Mouse (Mus musculus) gastrocnemius, adult 2 months (tissue): Measurements from ENCODE around the gene Asgr1. TPM values are rescaled to one million over a fixed set of nuclear protein-coding genes. Genes with fewer than 3 reads are reported as not detected.
"Not testable (repeated sequence)": the region's sequence is repeated elsewhere in the genome, so short reads cannot be mapped to it uniquely, and the experiment has no call there.

ENCODE experiments used
- DNase-seq: peaks from one replicate; pipeline ENCODE4 v3.0.0; 2022
- H3K27ac ChIP-seq: fragments of 200-600 bp; 2 replicates; pipeline ENCODE4 v1.8.1; 2022; ENCODE audit warnings: mild to moderate bottlenecking
- H3K4me3 ChIP-seq: fragments of 200-600 bp; 2 replicates; pipeline ENCODE4 v1.8.1; 2022; ENCODE audit warnings: mild to moderate bottlenecking, moderate library complexity
- CTCF ChIP-seq: fragments of 200-600 bp; IDR thresholded peaks from 2 replicates; pipeline ENCODE4 v1.8.1; 2022; ENCODE audit warnings: antibody characterized with exemption, mild to moderate bottlenecking, moderate library complexity
- intact Hi-C: fragments of 180-260 bp; cut with DNase I; formaldehyde crosslinking; loops from one replicate; pipeline ENCODE4 v1.15.1; 2025
- total RNA-seq, 2 experiments: library from RNA; stranded (reverse); gene quantifications; 2 replicates each; pipeline ENCODE4 v1.2.3; 2021

The Asgr1 gene
- total RNA-seq, 2 experiments from 2014 or later, result not detected

DNA sequence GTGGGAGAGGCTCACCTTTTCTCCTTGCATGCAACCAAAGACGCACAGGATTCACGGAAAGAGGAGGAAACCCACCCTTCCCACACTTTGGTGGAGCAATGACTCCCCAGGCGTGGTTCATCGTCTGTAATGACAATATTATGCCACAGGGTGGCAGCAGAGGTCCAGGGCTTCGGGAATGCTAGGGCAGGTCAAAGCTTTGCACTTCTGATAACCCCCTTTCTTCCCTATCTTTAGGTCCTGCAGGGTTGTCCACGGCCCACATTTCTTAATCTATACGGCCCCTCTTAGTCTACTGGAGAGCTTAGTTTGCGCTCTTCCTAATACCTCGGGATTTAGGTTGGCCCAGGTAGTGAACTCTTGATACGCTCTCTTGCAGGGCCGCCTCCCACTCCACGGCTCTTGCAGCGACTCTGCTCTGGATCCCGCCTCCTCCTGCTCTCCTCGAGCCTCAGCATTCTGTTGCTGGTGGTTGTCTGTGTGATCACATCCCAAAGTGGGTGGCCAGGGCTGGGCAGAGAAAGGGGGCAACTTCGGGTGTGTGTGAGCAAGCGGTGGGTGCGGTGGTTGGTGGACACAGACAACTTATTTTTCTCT, 1.8 kb downstream of the Asgr1 start:
- Histone ChIP-seq H3K4me3 (0 out of 2 replicates have a peak overlapping the region, but pooled peaks have one; percentile 32), H3K27ac (no peak overlapping the region)
- peak; percentile 91 for TF ChIP-seq CTCF
- intact Hi-C loops, result loop anchor here (2.0 kb wide), 1 partner anchor 157 kb away; the partner anchor contains the start of gene Slc16a11
- peak; percentile 73 for DNase-seq

DNA sequence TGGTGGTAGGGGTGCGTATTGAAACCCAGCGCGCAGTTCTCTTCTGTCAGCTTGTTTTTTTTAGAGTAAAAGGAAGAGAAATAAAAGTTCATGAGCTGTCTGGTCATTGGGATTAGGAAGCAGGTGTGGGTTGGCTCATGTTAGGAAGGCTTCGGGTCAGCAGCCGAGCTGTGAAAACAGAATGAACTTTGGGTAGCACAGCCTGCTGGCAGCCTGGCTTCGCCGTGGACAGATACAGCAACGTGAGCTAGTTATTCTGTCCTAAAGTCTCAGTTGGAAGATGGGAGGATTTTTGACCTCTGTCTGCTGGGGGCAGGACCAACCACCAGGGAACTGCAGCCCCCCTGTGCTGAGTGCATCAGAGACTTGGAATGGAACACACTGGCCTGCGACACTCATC, 3.9 kb downstream of the Asgr1 start:
- no peak for DNase-seq
- Histone ChIP-seq H3K4me3 (no peak overlapping the region), H3K27ac (no peak overlapping the region)
- intact Hi-C loops, result no loop called here
- TF ChIP-seq CTCF, result no peak

DNA sequence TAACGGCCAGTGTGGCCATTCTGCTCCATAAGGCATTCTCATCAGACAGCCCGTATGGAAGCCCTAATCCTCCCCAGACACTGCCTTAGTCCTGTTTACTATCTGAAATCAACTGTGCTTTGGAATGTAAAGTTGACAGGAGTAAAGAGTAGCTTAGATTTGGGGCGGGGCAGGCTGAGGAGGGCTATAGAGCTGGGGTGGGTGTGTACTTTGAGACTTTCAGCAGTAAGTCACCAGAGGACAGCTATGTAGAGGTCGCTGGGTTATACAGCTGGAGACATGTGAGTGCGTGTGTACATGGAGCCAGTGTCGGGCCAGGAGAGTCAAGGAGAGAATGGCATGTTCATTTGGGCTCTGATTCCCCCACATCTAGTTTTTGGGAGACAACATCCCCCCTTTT, 6.0 kb downstream of the Asgr1 start:
- TF ChIP-seq CTCF, result no peak
- no peak for DNase-seq
- H3K4me3 ChIP-seq, result no peak overlapping the region
- intact Hi-C loops, result no loop called here
- H3K27ac ChIP-seq, result no peak overlapping the region

DNA sequence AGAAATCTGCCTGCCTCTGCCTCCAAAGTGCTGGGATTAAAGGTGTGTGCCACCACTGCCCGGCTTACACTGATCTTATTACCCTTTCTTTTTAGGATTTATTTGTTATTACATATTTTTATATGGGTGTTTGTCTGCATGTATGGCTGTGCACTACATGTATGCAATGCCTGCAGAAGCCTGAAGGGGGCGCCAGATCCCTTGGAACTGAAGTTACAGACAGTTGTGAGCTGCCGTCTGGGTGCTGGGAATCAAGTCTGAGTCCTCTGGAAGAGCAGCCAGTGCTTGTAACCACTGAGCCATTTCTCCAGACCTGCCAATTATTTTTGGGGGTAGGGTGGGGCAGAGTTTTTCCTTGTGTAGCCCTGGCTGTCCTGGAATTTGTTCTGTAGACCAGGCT, 9.2 kb downstream of the Asgr1 start:
- Histone ChIP-seq H3K27ac (no peak overlapping the region), H3K4me3 (no peak overlapping the region)
- DNase-seq, result no peak
- TF ChIP-seq CTCF, result no peak
- intact Hi-C loops, result no loop called here

DNA sequence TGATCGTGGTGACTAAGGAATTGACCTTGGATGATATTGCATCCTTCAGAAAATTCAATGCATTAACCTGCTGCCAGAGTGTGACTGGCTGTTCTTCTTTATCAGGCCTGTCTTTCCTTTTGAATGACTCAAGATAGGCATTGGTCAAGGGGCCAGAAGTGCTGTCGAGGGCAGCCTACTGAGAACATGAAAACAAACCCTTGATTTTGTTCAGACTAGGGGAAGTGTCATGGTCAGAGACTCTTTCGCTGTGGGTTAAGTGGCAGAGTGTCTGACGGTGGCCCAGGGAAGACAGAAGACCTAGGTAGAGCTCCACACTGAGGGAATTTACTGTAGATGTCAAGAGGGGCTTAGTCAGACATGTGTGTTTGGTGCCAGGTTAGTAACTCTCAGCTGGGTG, 12.8 kb downstream of the Asgr1 start:
- no peak for TF ChIP-seq CTCF
- no peak for DNase-seq
- Histone ChIP-seq H3K4me3 (no peak overlapping the region), H3K27ac (no peak overlapping the region)
- intact Hi-C loops, result no loop called here

DNA sequence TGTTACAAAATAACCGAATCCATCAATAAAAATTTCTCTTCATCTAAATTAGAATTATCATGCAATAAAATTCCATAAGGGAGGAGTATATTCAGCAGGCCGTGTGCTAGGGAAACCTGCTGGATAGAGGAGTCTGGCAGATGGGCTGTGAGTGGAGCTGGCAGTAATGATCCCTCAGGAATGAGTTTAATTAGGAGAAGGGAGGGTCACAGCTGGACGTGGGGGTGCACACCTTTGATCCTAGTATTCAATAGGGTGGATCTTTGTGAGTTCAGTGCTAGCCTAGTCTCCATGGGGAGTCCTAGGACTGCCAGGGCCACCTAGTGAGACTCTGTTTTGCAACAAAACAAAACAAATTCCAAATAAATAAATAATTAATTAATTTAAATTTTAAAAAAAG, 14.4 kb downstream of the Asgr1 start:
- DNase-seq, result no peak
- intact Hi-C loops, result no loop called here
- H3K4me3 ChIP-seq, result no peak overlapping the region
- H3K27ac ChIP-seq, result no peak overlapping the region
- no peak for TF ChIP-seq CTCF

DNA sequence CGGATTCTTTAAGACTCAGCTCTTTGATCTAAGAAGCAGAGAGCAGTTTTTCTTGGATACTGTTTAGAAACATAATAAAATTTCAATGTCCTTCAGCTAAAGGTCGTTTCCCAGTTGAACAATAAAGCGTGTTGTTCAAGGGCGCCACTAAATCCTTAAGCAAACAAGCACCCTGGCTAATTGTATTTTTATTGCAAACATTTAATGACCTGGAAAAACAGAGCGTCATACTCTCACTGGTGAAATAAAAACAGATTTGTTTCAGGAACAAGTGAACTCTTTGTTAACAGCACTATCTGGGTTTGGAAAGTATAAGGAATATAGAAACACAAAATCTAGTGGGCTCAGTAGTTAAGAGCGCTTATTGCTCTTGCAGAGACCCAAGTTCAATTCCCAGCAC, 16.2 kb downstream of the Asgr1 start:
- intact Hi-C loops, result no loop called here
- DNase-seq, result no peak
- H3K4me3 ChIP-seq, result no peak overlapping the region
- no peak for TF ChIP-seq CTCF
- no peak overlapping the region for H3K27ac ChIP-seq

DNA sequence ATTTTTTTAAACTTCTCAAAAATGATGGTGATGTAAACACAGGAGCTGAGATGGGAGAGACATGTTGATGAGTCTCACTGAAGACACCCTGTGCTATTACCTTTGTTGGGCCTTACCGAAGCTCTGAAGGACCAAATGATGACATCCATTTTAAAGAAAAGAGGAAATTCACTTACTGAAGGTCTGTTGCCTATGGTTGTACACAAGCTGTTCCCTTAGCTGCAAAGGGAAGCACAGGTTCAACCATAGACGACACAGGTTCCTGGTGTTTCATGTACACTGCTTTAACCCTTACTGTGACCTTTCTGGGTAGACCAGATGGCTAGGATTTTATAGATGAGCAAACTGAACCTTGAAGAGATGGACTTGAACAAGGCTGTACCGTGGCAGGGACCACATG, 16.7 kb downstream of the Asgr1 start:
- H3K4me3 ChIP-seq, DNase-seq, intact Hi-C loops, H3K27ac ChIP-seq: not testable (repeated sequence)

DNA sequence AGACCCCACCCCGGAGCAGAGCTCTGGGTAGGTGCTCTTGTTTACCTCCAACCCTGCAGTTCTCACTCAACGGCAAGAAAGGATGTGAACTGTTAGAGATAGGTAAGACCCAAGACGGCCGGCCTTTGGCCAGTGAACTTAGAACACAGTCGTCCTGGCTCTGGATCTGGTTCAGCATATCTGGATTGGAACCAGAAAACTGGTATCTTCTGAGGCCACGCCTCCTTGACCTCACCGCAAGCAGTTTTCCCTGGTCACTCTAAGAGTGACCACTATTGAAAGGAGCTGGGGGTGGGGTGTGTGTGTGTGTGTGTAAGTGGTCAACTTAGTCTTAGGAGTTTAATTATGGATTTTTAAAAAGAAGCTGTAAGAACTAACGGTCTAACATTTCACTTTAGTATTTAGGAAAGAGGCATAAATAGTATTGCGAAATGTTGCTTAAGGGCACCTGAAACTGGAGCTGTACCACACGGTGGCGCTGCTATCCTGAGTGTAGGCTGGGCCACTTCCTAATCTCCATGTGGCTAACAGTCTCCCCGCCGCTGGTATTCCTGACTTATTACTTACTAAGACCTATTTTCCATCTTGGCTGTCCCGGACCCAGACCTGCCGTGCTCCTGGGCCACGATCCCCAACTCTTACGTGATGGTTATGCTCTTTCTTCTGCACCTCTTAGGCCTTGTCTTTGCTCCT, 20.6 kb downstream of the Asgr1 start:
- H3K4me3 ChIP-seq, result peak overlapping the region; percentile 51
- TF ChIP-seq CTCF, result peak; percentile 93
- intact Hi-C loops, result loop anchor here (1.0 kb wide), 1 partner anchor 139 kb away; no protein-coding TSS in a partner anchor
- H3K27ac ChIP-seq, result no peak overlapping the region
- DNase-seq, result peak; percentile 87

DNA sequence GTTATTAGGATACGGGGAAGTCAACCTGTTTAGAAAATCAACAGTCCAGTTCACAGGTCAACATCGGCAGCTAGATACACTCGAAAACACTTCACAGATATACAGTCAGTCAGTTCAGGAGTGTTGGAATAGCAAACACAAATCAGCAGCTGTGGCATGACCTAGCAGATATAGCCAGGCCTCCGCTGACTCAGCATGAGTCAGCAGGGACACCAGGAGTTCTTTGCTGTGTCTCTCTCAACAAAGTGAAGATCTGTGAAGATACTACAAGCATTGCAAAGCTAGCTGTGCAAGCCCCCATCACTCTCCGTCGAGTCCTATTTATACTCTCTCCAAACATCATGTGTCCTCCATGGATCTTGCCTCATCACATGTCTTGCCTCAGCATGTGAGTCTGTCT, 21.7 kb downstream of the Asgr1 start:
- H3K27ac ChIP-seq, result no peak overlapping the region
- intact Hi-C loops, result no loop called here

DNA sequence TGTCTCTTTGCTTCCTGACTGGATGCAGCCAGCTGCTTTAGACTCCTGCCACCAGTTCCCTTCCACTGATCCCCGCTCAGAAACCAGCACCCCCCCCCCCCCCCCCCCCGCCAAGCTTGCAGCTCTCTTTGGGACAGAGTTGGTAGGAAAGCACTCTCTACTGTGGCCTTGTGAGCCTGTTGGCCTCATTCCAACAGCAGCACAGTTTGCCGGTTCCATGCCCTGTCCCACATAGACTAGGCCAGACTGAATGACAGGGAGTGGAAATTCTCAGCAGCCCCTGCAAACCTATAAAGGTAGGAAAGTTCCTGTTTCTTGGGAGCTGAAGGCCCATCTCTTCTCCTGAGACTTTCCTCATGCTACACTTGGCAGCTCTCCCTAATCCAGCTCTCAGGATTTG, 23.6 kb downstream of the Asgr1 start:
- DNase-seq, result no peak
- H3K27ac ChIP-seq, result no peak overlapping the region
- H3K4me3 ChIP-seq, result no peak overlapping the region
- no peak for TF ChIP-seq CTCF
- intact Hi-C loops, result no loop called here

More for the DNA sequence above, 21.7 kb downstream of the Asgr1 start:
- no peak for TF ChIP-seq CTCF
- no peak for DNase-seq
- no peak overlapping the region for H3K4me3 ChIP-seq

DNA sequence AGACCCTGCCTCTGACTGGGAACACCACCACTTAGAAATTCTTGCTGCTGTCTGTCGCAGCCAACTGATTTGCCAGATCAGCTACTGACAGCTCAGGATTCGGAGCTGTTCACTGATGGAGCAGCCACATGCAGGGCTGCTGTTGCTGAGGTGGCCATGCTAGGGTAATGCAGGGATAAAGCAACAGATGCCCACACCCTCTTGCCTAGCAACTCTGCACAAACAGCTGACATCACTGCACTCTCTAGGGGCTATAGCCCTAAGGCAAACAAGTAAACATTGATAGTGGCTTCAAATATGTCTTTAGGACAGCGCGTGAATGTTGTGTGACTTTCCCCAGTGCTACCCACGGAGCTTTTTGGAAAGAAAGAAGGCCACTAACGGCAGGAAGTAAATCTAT, 25.3 kb downstream of the Asgr1 start:
- intact Hi-C loops, result no loop called here
- no peak for TF ChIP-seq CTCF

DNA sequence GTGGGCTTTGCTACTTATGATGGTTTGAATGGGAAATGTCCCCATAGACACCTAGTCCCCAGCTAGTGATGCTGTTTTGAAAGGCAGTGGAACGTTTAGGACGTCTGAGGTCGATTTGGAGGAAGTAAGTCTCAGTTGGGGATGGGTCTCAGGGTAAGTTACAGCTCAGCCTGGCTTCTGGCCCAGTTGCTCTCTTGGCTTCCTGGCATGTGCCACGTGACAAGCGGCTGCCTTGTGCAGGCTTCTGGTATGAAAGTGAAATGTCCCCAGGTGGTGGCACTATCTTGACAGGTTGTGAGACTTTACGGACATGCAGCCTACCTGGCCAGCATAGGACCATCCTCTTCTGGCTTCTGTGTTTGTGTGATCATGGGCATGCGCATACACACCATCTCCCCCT, 26.0 kb downstream of the Asgr1 start:
- no peak for DNase-seq
- intact Hi-C loops, result no loop called here
- no peak overlapping the region for H3K27ac ChIP-seq
- TF ChIP-seq CTCF, result no peak
- no peak overlapping the region for H3K4me3 ChIP-seq

More for the DNA sequence above, 25.3 kb downstream of the Asgr1 start:
- Histone ChIP-seq H3K4me3 (no peak overlapping the region), H3K27ac (no peak overlapping the region; the same call in 1 of the 2 replicates)
- no peak for DNase-seq
